Mouse (Mus musculus) liver, postnatal 0 days (tissue): ENCODE data around the gene Rbms1. TPM values are rescaled to one million over a fixed set of nuclear protein-coding genes. Genes with fewer than 3 reads are reported as not detected.

ENCODE experiments used
- ATAC-seq: fragments of 200-750 bp; cut with Nextera tagmentation; 2 replicates; pipeline ENCODE4 v1.8.0; 2017; ENCODE audit warnings: mild to moderate bottlenecking, moderate library complexity
- DNase-seq: peaks from one replicate; pipeline ENCODE4 v3.0.0-alpha.2; 2016
- H3K27ac ChIP-seq: fragments of 300-500 bp; sonication (generic); 2 replicates; pipeline ENCODE4 v1.5.1; 2014; ENCODE audit warnings: antibody characterized with exemption, moderate library complexity, mild to moderate bottlenecking, low read depth
- H3K27me3 ChIP-seq: fragments of 300-500 bp; sonication (generic); 2 replicates; pipeline ENCODE4 v1.6.1; 2014; ENCODE audit warnings: low read length, control low read depth, mixed read lengths; ENCODE audit not compliant: insufficient read depth
- H3K36me3 ChIP-seq: fragments of 300-500 bp; sonication (generic); replicated peaks from 2 replicates; pipeline ENCODE4 v1.6.1; 2014; ENCODE audit warnings: mild to moderate bottlenecking, control low read depth, low read length, moderate library complexity, mixed read lengths; ENCODE audit not compliant: insufficient read depth
- H3K4me1 ChIP-seq: fragments of 300-500 bp; sonication (generic); 2 replicates; pipeline ENCODE4 v1.6.1; 2014; ENCODE audit warnings: antibody characterized with exemption, mild to moderate bottlenecking, control low read depth; ENCODE audit not compliant: insufficient read depth
- H3K4me2 ChIP-seq: fragments of 300-500 bp; sonication (generic); 2 replicates; pipeline ENCODE4 v1.6.1; 2014; ENCODE audit warnings: low read depth, mild to moderate bottlenecking, low read length, moderate library complexity, mixed read lengths
- H3K4me3 ChIP-seq: fragments of 300-500 bp; sonication (generic); 2 replicates; pipeline ENCODE4 v1.5.1; 2014; ENCODE audit warnings: low read depth, low read length
- H3K9ac ChIP-seq: fragments of 300-500 bp; sonication (generic); replicated peaks from 2 replicates; pipeline ENCODE4 v1.6.1; 2014; ENCODE audit warnings: mild to moderate bottlenecking, moderate library complexity
- H3K9me3 ChIP-seq: fragments of 300-500 bp; sonication (generic); 2 replicates; pipeline ENCODE4 v1.6.1; 2016; ENCODE audit warnings: mild to moderate bottlenecking, control low read depth, low read length, mixed read lengths
- CTCF ChIP-seq: sonication (generic); IDR thresholded peaks from 2 replicates; pipeline ENCODE4 v1.5.1; 2016; ENCODE audit warnings: antibody characterized with exemption, low read depth
- EP300 ChIP-seq: IDR thresholded peaks from 2 replicates; pipeline ENCODE4 v1.6.1; 2016; ENCODE audit warnings: antibody characterized with exemption, low read depth, mild to moderate bottlenecking
- WGBS: fragments of 180-500 bp; shearing (Covaris S2); extraction: QIAGEN DNeasy Blood & Tissue Kit; methylation state at CpG from one replicate; pipeline ENCODE4 v1.1.7; 2014; ENCODE audit not compliant: insufficient replicate concordance; 5-methylcytosine and 5-hydroxymethylcytosine counted together
- polyA plus RNA-seq: library from polyadenylated mRNA; unstranded; fragments of >200 nt; fragmentation: Nextera tagmentation; extraction: Ambion mirVana; gene quantifications from 2 replicates; pipeline ENCODE4 v1.2.1, GENCODE M21; 2015

The Rbms1 gene
- polyA plus RNA-seq, 1 experiment from 2014 or later, result 38.5 TPM

- no peak for TF ChIP-seq EP300
- TF ChIP-seq CTCF, result no peak
Observed at GRCm38 (mm10) chr2:60751274-60751673, 211.7 kb downstream of the Rbms1 start.

DNA sequence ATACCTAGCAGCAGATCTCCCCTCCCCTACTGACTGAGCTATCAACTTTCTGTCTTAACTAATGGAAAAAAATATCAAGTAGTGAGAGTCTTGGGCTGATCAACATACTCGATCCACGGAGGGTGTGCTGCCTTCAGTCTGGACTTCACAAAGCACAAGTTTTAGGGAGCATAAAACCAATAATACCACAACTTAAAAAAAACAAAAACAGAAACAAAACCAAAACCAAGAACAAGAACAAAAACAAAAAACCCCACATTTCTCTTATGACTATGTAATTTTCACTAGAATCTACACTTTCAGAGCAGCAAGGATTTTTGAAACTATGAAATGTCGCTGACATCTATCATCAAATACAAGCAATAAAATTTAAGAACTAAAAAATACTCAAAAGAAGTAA is 212.4 kb downstream of the Rbms1 start:
- Histone ChIP-seq H3K27me3 (no peaks in the 10 kb centered on the region), H3K9me3 (no peaks in the 10 kb centered on the region), H3K4me1 (no peaks in the 10 kb centered on the region), H3K27ac (no peak overlapping the region), H3K36me3 (peaks cover 26% of the 10 kb centered on the region), H3K9ac (no peak overlapping the region), H3K4me3 (no peak overlapping the region), H3K4me2 (no peak overlapping the region)
- WGBS, result 82% methylated on average over 3 of the region's 3 CpGs
- no peak for TF ChIP-seq CTCF
- no peak for TF ChIP-seq EP300
- DNase-seq (no peak), ATAC-seq (no peak)

More at GRCm38 (mm10) chr2:60751274-60751673, 211.7 kb downstream of the Rbms1 start:
- H3K9me3 ChIP-seq, result no peaks in the 10 kb centered on the region
- no peaks in the 10 kb centered on the region for H3K27me3 ChIP-seq
- ATAC-seq (no peak), DNase-seq (no peak)
- peaks cover 32% of the 10 kb centered on the region for H3K36me3 ChIP-seq
- no peaks in the 10 kb centered on the region for H3K4me1 ChIP-seq
- no peak overlapping the region for H3K4me3 ChIP-seq
- H3K27ac ChIP-seq, result no peak overlapping the region
- H3K4me2 ChIP-seq, result no peak overlapping the region
- H3K9ac ChIP-seq, result no peak overlapping the region
- 87% methylated on average over 9 of the region's 9 CpGs for WGBS

DNA sequence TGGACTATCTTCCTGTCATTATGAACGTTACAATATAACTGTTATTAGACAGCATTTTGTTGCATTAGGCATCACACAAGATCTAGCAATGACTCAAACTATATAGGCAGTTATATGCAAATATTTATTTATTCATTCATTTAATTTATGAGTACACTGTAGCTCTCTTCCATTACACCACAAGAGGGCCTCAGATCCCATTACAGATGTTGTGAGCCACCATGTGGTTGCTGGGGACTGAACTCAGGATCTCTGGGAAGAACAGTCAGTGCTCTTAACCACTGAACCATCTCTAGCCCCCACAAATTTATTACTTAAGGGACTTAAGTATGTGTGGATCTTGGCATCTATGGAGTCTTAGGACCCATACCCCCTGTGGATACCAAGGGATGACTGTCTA is 214.4 kb downstream of the Rbms1 start:
- 79% methylated on average over 1 of the region's 1 CpGs for WGBS
- Histone ChIP-seq H3K36me3 (peaks cover 15% of the 10 kb centered on the region; the same call in 1 of the 2 replicates), H3K4me2 (no peak overlapping the region), H3K9me3 (no peaks in the 10 kb centered on the region), H3K27ac (no peak overlapping the region), H3K27me3 (no peaks in the 10 kb centered on the region), H3K4me1 (no peaks in the 10 kb centered on the region), H3K4me3 (no peak overlapping the region), H3K9ac (no peak overlapping the region)
- TF ChIP-seq EP300 (no peak), CTCF (peak; percentile 48)
- ATAC-seq (no peak), DNase-seq (no peak)

- ATAC-seq, result peak; percentile 40
- 62% methylated on average over 3 of the region's 3 CpGs for WGBS
- H3K36me3 ChIP-seq, result 0 out of 2 replicates have a peak, but pooled peaks cover 6% of the 10 kb centered on the region
Observed at GRCm38 (mm10) chr2:60747590-60747989, 215.4 kb downstream of the Rbms1 start.

DNA sequence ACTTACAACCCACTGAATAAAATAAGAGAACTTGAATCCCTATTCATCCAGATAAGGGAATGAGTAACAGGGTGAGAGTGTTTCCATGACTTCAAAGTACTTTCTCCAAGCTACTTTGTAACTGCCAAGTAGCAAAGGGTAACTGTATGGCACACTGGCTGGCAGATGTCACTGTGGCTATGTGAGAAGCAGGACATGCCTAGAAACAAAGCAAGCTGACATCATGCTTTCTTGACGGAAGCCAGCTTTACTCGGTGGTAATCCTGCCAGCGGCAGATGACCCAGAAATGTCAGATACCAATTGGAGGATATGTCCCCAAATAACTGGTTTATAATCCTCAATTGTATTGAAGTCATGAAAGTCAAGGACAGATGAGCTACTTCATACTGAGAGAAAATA is 218.3 kb downstream of the Rbms1 start:
- Histone ChIP-seq H3K36me3 (0 out of 2 replicates have a peak, but pooled peaks cover 3% of the 10 kb centered on the region), H3K4me2 (no peak overlapping the region), H3K4me1 (no peaks in the 10 kb centered on the region), H3K27me3 (no peaks in the 10 kb centered on the region), H3K9ac (no peak overlapping the region), H3K9me3 (no peaks in the 10 kb centered on the region), H3K27ac (no peak overlapping the region), H3K4me3 (no peak overlapping the region)
- WGBS, result 85% methylated on average over 3 of the region's 3 CpGs
- TF ChIP-seq EP300 (no peak), CTCF (no peak)
- no peak for DNase-seq
- ATAC-seq, result no peak

More at GRCm38 (mm10) chr2:60747590-60747989, 215.4 kb downstream of the Rbms1 start:
- Histone ChIP-seq H3K27ac (no peak overlapping the region), H3K9me3 (no peaks in the 10 kb centered on the region), H3K27me3 (no peaks in the 10 kb centered on the region), H3K4me3 (no peak overlapping the region), H3K4me2 (no peak overlapping the region), H3K9ac (no peak overlapping the region), H3K4me1 (no peaks in the 10 kb centered on the region)
- TF ChIP-seq EP300 (no peak), CTCF (0 out of 2 replicates have a peak, but pooled peaks have one; percentile 10)
- no peak for DNase-seq

DNA sequence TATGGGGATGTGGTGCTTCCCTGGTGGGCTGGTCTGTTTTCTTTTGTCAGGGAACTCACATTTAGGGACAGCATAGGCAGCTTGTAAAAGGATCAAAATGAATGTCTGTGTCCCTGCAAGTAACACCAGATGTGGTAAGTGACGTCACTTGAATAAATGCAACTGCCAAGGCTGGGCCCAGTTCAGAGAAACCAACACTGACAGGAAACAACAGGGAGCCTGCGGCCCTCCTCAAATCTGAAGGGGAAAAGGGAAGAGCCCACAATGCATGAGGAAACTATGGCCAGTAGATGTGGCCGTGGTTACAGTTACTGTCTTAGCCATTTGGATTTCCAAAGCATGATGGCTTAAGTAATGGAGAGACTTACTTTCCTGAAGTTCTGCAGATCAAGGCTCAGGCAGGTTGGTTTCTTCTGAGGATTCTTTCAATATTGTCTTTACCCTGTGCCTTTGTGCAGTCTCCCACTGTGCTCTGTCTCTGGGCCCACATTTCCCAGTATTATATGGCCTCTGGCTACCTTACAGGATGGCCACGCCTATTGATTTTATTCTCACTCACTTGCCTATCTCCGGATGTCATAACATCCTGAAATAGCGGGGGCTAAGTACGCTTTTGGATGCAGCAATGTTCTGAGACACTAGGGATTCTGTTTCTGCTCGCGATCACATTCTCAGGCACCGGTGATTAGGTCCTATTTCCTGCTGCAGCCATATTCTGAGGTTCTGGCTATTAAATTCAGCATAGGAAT is 223.4 kb downstream of the Rbms1 start:
- no peaks in the 10 kb centered on the region for H3K36me3 ChIP-seq
- no peak overlapping the region for H3K4me3 ChIP-seq
- WGBS, result 48% methylated on average over 10 of the region's 10 CpGs
- H3K9ac ChIP-seq, result no peak overlapping the region
- no peak overlapping the region for H3K27ac ChIP-seq
- no peak for ATAC-seq
- H3K4me1 ChIP-seq, result no peaks in the 10 kb centered on the region
- H3K4me2 ChIP-seq, result no peak overlapping the region
- TF ChIP-seq CTCF (no peak), EP300 (no peak)
- no peaks in the 10 kb centered on the region for H3K9me3 ChIP-seq
- DNase-seq, result no peak
- H3K27me3 ChIP-seq, result no peaks in the 10 kb centered on the region
